Mouse (Mus musculus): ENCODE results near the gene Olfr190. TPM values are rescaled to one million over a fixed set of nuclear protein-coding genes. Genes with fewer than 3 reads are reported as not detected.

Gene Olfr190
- total and polyA plus RNA-seq, 2 experiments from 2014 or later = not detected

GRCm38 (mm10) chr16:59030191-59030590, 47.6 kb downstream of the Olfr190 start, which contains the start of gene Olfr186:
TSS of gene Olfr186 (minus strand) at chr16:59030291.
- 92% methylated on average over 4 of the region's 4 CpGs for WGBS
- Histone ChIP-seq H3K9me3 (ENCODE audit: low read length) (no peaks in the 10 kb centered on the region), H3K36me3 (ENCODE audit: insufficient read depth) (no peaks in the 10 kb centered on the region), H3K9ac (no peak within 1 kb of the TSS), H3K27me3 (ENCODE audit: insufficient read depth, low read length) (no peaks in the 10 kb centered on the region), H3K4me3 (ENCODE audit: low read depth, low read length) (no peak within 1 kb of the TSS), H3K4me1 (ENCODE audit: insufficient read depth) (no peaks in the 10 kb centered on the region), H3K4me2 (ENCODE audit: low read depth) (no peak within 1 kb of the TSS), H3K27ac (ENCODE audit: low read depth, low read length) (no peak within 1 kb of the TSS)
- ATAC-seq = no peak
- no peak for DNase-seq
- TF ChIP-seq CTCF (IDR thresholded peaks at IDR 0.05; ENCODE audit: low read depth) = no peak

Other genes starting within 250 kb of the Olfr190 start
- not detected in 2 replicates for gene Olfr177, start 203.2 kb downstream of the Olfr190 start, total RNA-seq (2014; rRNA removed)
- gene Olfr177, start 203.2 kb downstream of the Olfr190 start, polyA plus RNA-seq (2015; fragmentation: Nextera tagmentation; extraction: Ambion mirVana) = not detected in 2 replicates
- not detected in 2 replicates for gene Olfr178, start 185.9 kb downstream of the Olfr190 start, total RNA-seq (2014; rRNA removed)
- not detected in 2 replicates for gene Olfr178, start 185.9 kb downstream of the Olfr190 start, polyA plus RNA-seq (2015; fragmentation: Nextera tagmentation; extraction: Ambion mirVana)
- gene Olfr181, start 149.2 kb downstream of the Olfr190 start, total RNA-seq (2014; rRNA removed) = not detected in 2 replicates
- not detected in 2 replicates for gene Olfr181, start 149.2 kb downstream of the Olfr190 start, polyA plus RNA-seq (2015; fragmentation: Nextera tagmentation; extraction: Ambion mirVana)
- not detected in 2 replicates for gene Olfr180, start 148.6 kb downstream of the Olfr190 start, total RNA-seq (2014; rRNA removed)
- not detected in 2 replicates for gene Olfr180, start 148.6 kb downstream of the Olfr190 start, polyA plus RNA-seq (2015; fragmentation: Nextera tagmentation; extraction: Ambion mirVana)
- gene Olfr183, start 82.6 kb downstream of the Olfr190 start, total RNA-seq (2014; rRNA removed) = not detected in 2 replicates
- not detected in 2 replicates for gene Olfr183, start 82.6 kb downstream of the Olfr190 start, polyA plus RNA-seq (2015; fragmentation: Nextera tagmentation; extraction: Ambion mirVana)
- not detected in 2 replicates for gene Olfr186, start 47.7 kb downstream of the Olfr190 start, total RNA-seq (2014; rRNA removed)
- not detected in 2 replicates for gene Olfr186, start 47.7 kb downstream of the Olfr190 start, polyA plus RNA-seq (2015; fragmentation: Nextera tagmentation; extraction: Ambion mirVana)
- not detected in 2 replicates for gene Olfr187, start 38.2 kb downstream of the Olfr190 start, total RNA-seq (2014; rRNA removed)
- gene Olfr187, start 38.2 kb downstream of the Olfr190 start, polyA plus RNA-seq (2015; fragmentation: Nextera tagmentation; extraction: Ambion mirVana) = not detected in 2 replicates
- not detected in 2 replicates for gene Olfr191, start 11.8 kb upstream of the Olfr190 start, total RNA-seq (2014; rRNA removed)
- not detected in 2 replicates for gene Olfr191, start 11.8 kb upstream of the Olfr190 start, polyA plus RNA-seq (2015; fragmentation: Nextera tagmentation; extraction: Ambion mirVana)
- not detected in 2 replicates for gene Olfr193, start 33.9 kb upstream of the Olfr190 start, total RNA-seq (2014; rRNA removed)
- not detected in 2 replicates for gene Olfr193, start 33.9 kb upstream of the Olfr190 start, polyA plus RNA-seq (2015; fragmentation: Nextera tagmentation; extraction: Ambion mirVana)
- gene Olfr194, start 43.1 kb upstream of the Olfr190 start, total RNA-seq (2014; rRNA removed) = not detected in 2 replicates
- not detected in 2 replicates for gene Olfr194, start 43.1 kb upstream of the Olfr190 start, polyA plus RNA-seq (2015; fragmentation: Nextera tagmentation; extraction: Ambion mirVana)
- gene Olfr195, start 69.0 kb upstream of the Olfr190 start, total RNA-seq (2014; rRNA removed) = not detected in 2 replicates
- gene Olfr195, start 69.0 kb upstream of the Olfr190 start, polyA plus RNA-seq (2015; fragmentation: Nextera tagmentation; extraction: Ambion mirVana) = not detected in 2 replicates
- gene Olfr196, start 92.4 kb upstream of the Olfr190 start, total RNA-seq (2014; rRNA removed) = not detected in 2 replicates
- gene Olfr196, start 92.4 kb upstream of the Olfr190 start, polyA plus RNA-seq (2015; fragmentation: Nextera tagmentation; extraction: Ambion mirVana) = not detected in 2 replicates
- not detected in 2 replicates for gene Olfr198, start 125.5 kb upstream of the Olfr190 start, total RNA-seq (2014; rRNA removed)
- gene Olfr198, start 125.5 kb upstream of the Olfr190 start, polyA plus RNA-seq (2015; fragmentation: Nextera tagmentation; extraction: Ambion mirVana) = not detected in 2 replicates
- gene Olfr199, start 141.8 kb upstream of the Olfr190 start, total RNA-seq (2014; rRNA removed) = not detected in 2 replicates
- not detected in 2 replicates for gene Olfr199, start 141.8 kb upstream of the Olfr190 start, polyA plus RNA-seq (2015; fragmentation: Nextera tagmentation; extraction: Ambion mirVana)
- not detected in 2 replicates for gene Olfr201, start 194.6 kb upstream of the Olfr190 start, total RNA-seq (2014; rRNA removed)
- not detected in 2 replicates for gene Olfr201, start 194.6 kb upstream of the Olfr190 start, polyA plus RNA-seq (2015; fragmentation: Nextera tagmentation; extraction: Ambion mirVana)
- gene Olfr202, start 208.8 kb upstream of the Olfr190 start, total RNA-seq (2014; rRNA removed) = not detected in 2 replicates
- not detected in 2 replicates for gene Olfr202, start 208.8 kb upstream of the Olfr190 start, polyA plus RNA-seq (2015; fragmentation: Nextera tagmentation; extraction: Ambion mirVana)
- gene Olfr203, start 220.9 kb upstream of the Olfr190 start, total RNA-seq (2014; rRNA removed) = not detected in 2 replicates
- not detected in 2 replicates for gene Olfr203, start 220.9 kb upstream of the Olfr190 start, polyA plus RNA-seq (2015; fragmentation: Nextera tagmentation; extraction: Ambion mirVana)
- not detected in 2 replicates for gene Olfr204, start 240.2 kb upstream of the Olfr190 start, total RNA-seq (2014; rRNA removed)
- gene Olfr204, start 240.2 kb upstream of the Olfr190 start, polyA plus RNA-seq (2015; fragmentation: Nextera tagmentation; extraction: Ambion mirVana) = not detected in 2 replicates

Measured in forebrain, postnatal 0 days (tissue).